Mouse (Mus musculus): ENCODE results near the gene Igdcc4. TPM values are rescaled to one million over a fixed set of nuclear protein-coding genes. Genes with fewer than 3 reads are reported as not detected.

Igdcc4 gene
- polyA plus RNA-seq, 2 experiments = 4.5 to 4.6 TPM

GRCm38 (mm10) chr9:65161881-65162280, 60.6 kb downstream of the Igdcc4 start:
- Histone ChIP-seq H3K4me3 (ENCODE audit: insufficient read depth in 1 of 2, low read depth in 2 of 2, low read length in 2 of 2) (no peak overlapping the region), H3K27me3 (ENCODE audit: control insufficient read depth, insufficient read depth, low read length) (peaks cover 61% of the 10 kb centered on the region), H3K9me3 (ENCODE audit: control insufficient read depth, low read length) (no peaks in the 10 kb centered on the region), H3K4me1 (replicated peaks; ENCODE audit: control insufficient read depth in 2 of 2, insufficient read depth in 2 of 2, low read length in 1 of 2) (no peaks in the 10 kb centered on the region), H3K9ac (replicated peaks) (no peak overlapping the region), H3K27ac (no peak overlapping the region), H3K4me2 (ENCODE audit: low read depth) (no peak overlapping the region), H3K36me3 (replicated peaks; ENCODE audit: control insufficient read depth, insufficient read depth, low read depth) (no peaks in the 10 kb centered on the region)
- ATAC-seq (ENCODE audit: insufficient read depth) = no peak
- 14% methylated on average over 8 of the region's 8 CpGs for WGBS (ENCODE audit: insufficient replicate concordance)
- no peak for DNase-seq (ENCODE audit: low read depth in 3 of 3, low spot score in 3 of 3)
- TF ChIP-seq CTCF (IDR thresholded peaks at IDR 0.05; ENCODE audit: low read depth) (no peak), EP300 (IDR thresholded peaks at IDR 0.05; ENCODE audit: low read depth) (no peak)

- ATAC-seq (ENCODE audit: insufficient read depth) (no peak), DNase-seq (ENCODE audit: low read depth in 3 of 3, low spot score in 3 of 3) (no peak)
- Histone ChIP-seq H3K27me3 (ENCODE audit: control insufficient read depth, insufficient read depth, low read length) (peaks cover 55% of the 10 kb centered on the region), H3K36me3 (replicated peaks; ENCODE audit: control insufficient read depth, insufficient read depth, low read depth) (no peaks in the 10 kb centered on the region), H3K9ac (replicated peaks) (no peak overlapping the region), H3K4me2 (ENCODE audit: low read depth) (peak overlapping the region; percentile 34), H3K4me3 (ENCODE audit: insufficient read depth in 1 of 2, low read depth in 2 of 2, low read length in 2 of 2) (peak overlapping the region; percentile 10 to 15; a peak in 3 of 4 replicates), H3K27ac (no peak overlapping the region), H3K4me1 (replicated peaks; ENCODE audit: control insufficient read depth in 2 of 2, insufficient read depth in 2 of 2, low read length in 1 of 2) (no peaks in the 10 kb centered on the region), H3K9me3 (ENCODE audit: control insufficient read depth, low read length) (no peaks in the 10 kb centered on the region)
- no peak for TF ChIP-seq CTCF (IDR thresholded peaks at IDR 0.05; ENCODE audit: low read depth)
- no peak for TF ChIP-seq EP300 (IDR thresholded peaks at IDR 0.05; ENCODE audit: low read depth)
- 2% methylated on average over 54 of the region's 69 CpGs for WGBS (ENCODE audit: insufficient replicate concordance)
Observed at GRCm38 (mm10) chr9:65162711-65163639, 61.7 kb downstream of the Igdcc4 start.

GRCm38 (mm10) chr9:65164870-65165269, 63.6 kb downstream of the Igdcc4 start:
- WGBS (ENCODE audit: insufficient replicate concordance) = 19% methylated on average over 1 of the region's 1 CpGs
- DNase-seq (ENCODE audit: low read depth in 3 of 3, low spot score in 3 of 3) (peak in 1 of 3 experiments; percentile 4), ATAC-seq (ENCODE audit: insufficient read depth) (no peak)
- Histone ChIP-seq H3K36me3 (replicated peaks; ENCODE audit: control insufficient read depth, insufficient read depth, low read depth) (no peaks in the 10 kb centered on the region), H3K4me3 (ENCODE audit: insufficient read depth in 1 of 2, low read depth in 2 of 2, low read length in 2 of 2) (no peak overlapping the region), H3K4me2 (ENCODE audit: low read depth) (no peak overlapping the region), H3K4me1 (replicated peaks; ENCODE audit: control insufficient read depth in 2 of 2, insufficient read depth in 2 of 2, low read length in 1 of 2) (no peaks in the 10 kb centered on the region), H3K27me3 (ENCODE audit: control insufficient read depth, insufficient read depth, low read length) (peaks cover 45% of the 10 kb centered on the region), H3K27ac (no peak overlapping the region), H3K9me3 (ENCODE audit: control insufficient read depth, low read length) (no peaks in the 10 kb centered on the region), H3K9ac (replicated peaks) (no peak overlapping the region)
- no peak for TF ChIP-seq EP300 (IDR thresholded peaks at IDR 0.05; ENCODE audit: low read depth)
- peak; percentile 53; the same call in 1 of the 2 replicates for TF ChIP-seq CTCF (IDR thresholded peaks at IDR 0.05; ENCODE audit: low read depth)

- Histone ChIP-seq H3K4me3 (ENCODE audit: insufficient read depth in 1 of 2, low read depth in 2 of 2, low read length in 2 of 2) (no peak overlapping the region), H3K27ac (no peak overlapping the region), H3K9me3 (ENCODE audit: control insufficient read depth, low read length) (no peaks in the 10 kb centered on the region), H3K4me2 (ENCODE audit: low read depth) (no peak overlapping the region), H3K9ac (replicated peaks) (no peak overlapping the region), H3K27me3 (ENCODE audit: control insufficient read depth, insufficient read depth, low read length) (peaks cover 30% of the 10 kb centered on the region), H3K36me3 (replicated peaks; ENCODE audit: control insufficient read depth, insufficient read depth, low read depth) (no peaks in the 10 kb centered on the region), H3K4me1 (replicated peaks; ENCODE audit: control insufficient read depth in 2 of 2, insufficient read depth in 2 of 2, low read length in 1 of 2) (no peaks in the 10 kb centered on the region)
- TF ChIP-seq CTCF (IDR thresholded peaks at IDR 0.05; ENCODE audit: low read depth) (no peak), EP300 (IDR thresholded peaks at IDR 0.05; ENCODE audit: low read depth) (no peak)
- ATAC-seq (ENCODE audit: insufficient read depth) = no peak
- WGBS (ENCODE audit: insufficient replicate concordance) = 32% methylated on average over 9 of the region's 9 CpGs
- DNase-seq (ENCODE audit: low read depth in 3 of 3, low spot score in 3 of 3) = no peak
Observed at GRCm38 (mm10) chr9:65166386-65166785, 65.1 kb downstream of the Igdcc4 start.

- TF ChIP-seq CTCF (IDR thresholded peaks at IDR 0.05; ENCODE audit: low read depth) = no peak
- TF ChIP-seq EP300 (IDR thresholded peaks at IDR 0.05; ENCODE audit: low read depth) = no peak
- Histone ChIP-seq H3K4me1 (replicated peaks; ENCODE audit: control insufficient read depth in 2 of 2, insufficient read depth in 2 of 2, low read length in 1 of 2) (no peaks in the 10 kb centered on the region), H3K4me3 (ENCODE audit: insufficient read depth in 1 of 2, low read depth in 2 of 2, low read length in 2 of 2) (no peak overlapping the region), H3K9me3 (ENCODE audit: control insufficient read depth, low read length) (no peaks in the 10 kb centered on the region), H3K27ac (no peak overlapping the region), H3K9ac (replicated peaks) (no peak overlapping the region), H3K4me2 (ENCODE audit: low read depth) (no peak overlapping the region), H3K27me3 (ENCODE audit: control insufficient read depth, insufficient read depth, low read length) (peaks cover 9% of the 10 kb centered on the region), H3K36me3 (replicated peaks; ENCODE audit: control insufficient read depth, insufficient read depth, low read depth) (no peaks in the 10 kb centered on the region)
- 28% methylated on average over 6 of the region's 6 CpGs for WGBS (ENCODE audit: insufficient replicate concordance)
- DNase-seq (ENCODE audit: low read depth in 3 of 3, low spot score in 3 of 3) (no peak), ATAC-seq (ENCODE audit: insufficient read depth) (no peak)
Observed at GRCm38 (mm10) chr9:65168534-65168933, 67.2 kb downstream of the Igdcc4 start.

Data from liver, embryonic 14.5 days (tissue).